Mouse (Mus musculus) cerebellum, postnatal 25 days (tissue): ENCODE results near the gene Faap20.

Experiments used
- DNase-seq, 2 experiments: peaks; one replicate each; pipeline ENCODE4 v3.0.0; 2021; ENCODE audit warnings: mixed read lengths in 2 of 2

Gene Faap20

GRCm38 (mm10) chr4:155249257-155249647 is 350 bp upstream of the Faap20 start:
- DNase-seq = peak; percentile 96 to 97

GRCm38 (mm10) chr4:155250361-155251117 is 937 bp downstream of the Faap20 start:
- DNase-seq = peak; percentile 64 to 74

- DNase-seq = peak; percentile 52 to 53
Observed at GRCm38 (mm10) chr4:155251147-155251546, 1.5 kb downstream of the Faap20 start.

- DNase-seq = peak; percentile 45 to 55
Observed at GRCm38 (mm10) chr4:155252253-155252652, 2.7 kb downstream of the Faap20 start.

GRCm38 (mm10) chr4:155264521-155265321 is 15.1 kb downstream of the Faap20 start:
- DNase-seq = peak; percentile 93 to 94

- DNase-seq = no peak
Observed at GRCm38 (mm10) chr4:155267047-155267543, 17.5 kb downstream of the Faap20 start.

- DNase-seq = peak; percentile 52 to 58
Observed at GRCm38 (mm10) chr4:155267639-155268175, 18.1 kb downstream of the Faap20 start.

GRCm38 (mm10) chr4:155268382-155268781 is 18.8 kb downstream of the Faap20 start:
- peak; percentile 77 to 85 for DNase-seq

GRCm38 (mm10) chr4:155274451-155274850 is 24.8 kb downstream of the Faap20 start:
- no peak for DNase-seq

GRCm38 (mm10) chr4:155274851-155275250 is 25.2 kb downstream of the Faap20 start:
- DNase-seq = peak; percentile 54 to 69

- DNase-seq = no peak
Observed at GRCm38 (mm10) chr4:155277963-155278362, 28.4 kb downstream of the Faap20 start.

GRCm38 (mm10) chr4:155279054-155279453 is 29.5 kb downstream of the Faap20 start:
- DNase-seq = no peak

GRCm38 (mm10) chr4:155279926-155280767 is 30.5 kb downstream of the Faap20 start:
- DNase-seq = no peak

- DNase-seq = no peak
Observed at GRCm38 (mm10) chr4:155280768-155281121, 31.1 kb downstream of the Faap20 start.

- DNase-seq = no peak
Observed at GRCm38 (mm10) chr4:155281227-155281626, 31.6 kb downstream of the Faap20 start.

- no peak for DNase-seq
Observed at GRCm38 (mm10) chr4:155281652-155282051, 32.0 kb downstream of the Faap20 start.

- no peak for DNase-seq
Observed at GRCm38 (mm10) chr4:155282231-155282630, 32.6 kb downstream of the Faap20 start.

- DNase-seq = no peak
Observed at GRCm38 (mm10) chr4:155283001-155283503, 33.5 kb downstream of the Faap20 start.

GRCm38 (mm10) chr4:155283585-155283984 is 34.0 kb downstream of the Faap20 start:
- peak; percentile 72 to 73 for DNase-seq

- peak in 1 of 2 experiments; percentile 52 for DNase-seq
Observed at GRCm38 (mm10) chr4:155284521-155285379, 35.1 kb downstream of the Faap20 start.

- DNase-seq = no peak
Observed at GRCm38 (mm10) chr4:155286090-155286489, 36.5 kb downstream of the Faap20 start.
